Mouse (Mus musculus): ENCODE measurements around the gene Msrb1.
A peak's percentile ranks its signal among the peaks of the same experiment; 100 is the strongest.
"Not testable (repeated sequence)": the region's sequence is repeated elsewhere in the genome, so short reads cannot be mapped to it uniquely, and the experiment has no call there.

Gene Msrb1

GRCm38 (mm10) chr17:24736330-24737051, at the start of gene Msrb1:
Gene Msrb1 (plus strand): TSS chr17:24736642.
- peak; percentile 100 for DNase-seq (ENCODE audit: low spot score)

- DNase-seq (ENCODE audit: low spot score), result no peak
Observed at GRCm38 (mm10) chr17:24687146-24687595, 49.3 kb upstream of the Msrb1 start.

GRCm38 (mm10) chr17:24687599-24687998, 48.8 kb upstream of the Msrb1 start:
- no peak for DNase-seq (ENCODE audit: low spot score)

GRCm38 (mm10) chr17:24689251-24690081, 47.0 kb upstream of the Msrb1 start, which contains the start of gene Syngr3:
Gene Syngr3 (minus strand): TSS chr17:24689955.
- no peak for DNase-seq (ENCODE audit: low spot score)

GRCm38 (mm10) chr17:24692385-24692784, 44.1 kb upstream of the Msrb1 start:
- DNase-seq (ENCODE audit: low spot score), result no peak

GRCm38 (mm10) chr17:24695326-24696010, 41.0 kb upstream of the Msrb1 start:
- DNase-seq (ENCODE audit: low spot score), result peak; percentile 63

- peak; percentile 87 for DNase-seq (ENCODE audit: low spot score)
Observed at GRCm38 (mm10) chr17:24696011-24696697, 40.3 kb upstream of the Msrb1 start, which contains the start of the genes Gfer and Noxo1. Gene Gfer (minus strand): TSS chr17:24696156. Gene Noxo1 (plus strand): TSS chr17:24696234.

- no peak for DNase-seq (ENCODE audit: low spot score)
Observed at GRCm38 (mm10) chr17:24697985-24698384, 38.5 kb upstream of the Msrb1 start.

GRCm38 (mm10) chr17:24698715-24699114, 37.7 kb upstream of the Msrb1 start:
- DNase-seq (ENCODE audit: low spot score), result no peak

GRCm38 (mm10) chr17:24699473-24699872, 37.0 kb upstream of the Msrb1 start:
- no peak for DNase-seq (ENCODE audit: low spot score)

GRCm38 (mm10) chr17:24701251-24701650, 35.2 kb upstream of the Msrb1 start:
- DNase-seq (ENCODE audit: low spot score), result no peak

- no peak for DNase-seq (ENCODE audit: low spot score)
Observed at GRCm38 (mm10) chr17:24705821-24706220, 30.6 kb upstream of the Msrb1 start.

GRCm38 (mm10) chr17:24706982-24707800, 29.3 kb upstream of the Msrb1 start, which contains the start of gene Tbl3:
Gene Tbl3 (minus strand): TSS chr17:24707660.
- DNase-seq (ENCODE audit: low spot score), result peak; percentile 96

- no peak for DNase-seq (ENCODE audit: low spot score)
Observed at GRCm38 (mm10) chr17:24707801-24708425, 28.5 kb upstream of the Msrb1 start.

GRCm38 (mm10) chr17:24708646-24709045, 27.8 kb upstream of the Msrb1 start:
- DNase-seq (ENCODE audit: low spot score), result peak; percentile 62

- no peak for DNase-seq (ENCODE audit: low spot score)
Observed at GRCm38 (mm10) chr17:24715556-24715955, 20.9 kb upstream of the Msrb1 start.

- no peak for DNase-seq (ENCODE audit: low spot score)
Observed at GRCm38 (mm10) chr17:24716166-24716682, 20.2 kb upstream of the Msrb1 start.

GRCm38 (mm10) chr17:24717943-24718342, 18.5 kb upstream of the Msrb1 start, which contains the start of the genes Rnf151 and Rps2:
Gene Rnf151 (minus strand): TSS chr17:24718063.
Gene Rps2 (plus strand): TSS chr17:24718116.
- no peak for DNase-seq (ENCODE audit: low spot score)

GRCm38 (mm10) chr17:24718938-24719337, 17.5 kb upstream of the Msrb1 start:
- not testable (repeated sequence) for DNase-seq (ENCODE audit: low spot score)
